Mouse (Mus musculus) thymus, postnatal 36 days (tissue): ENCODE data around the gene Ipo5.
A peak's percentile ranks its signal among the peaks of the same experiment; 100 is the strongest.

ENCODE experiments used
- DNase-seq, 2 experiments: peaks; one replicate each; pipeline ENCODE4 v3.0.0; 2022; ENCODE audit warnings: mixed read lengths in 2 of 2

Ipo5 gene

GRCm38 (mm10) chr14:120910733-120911324 lies at the start of gene Ipo5:
Ipo5 (plus strand) TSS chr14:120911224.
- peak; percentile 95 to 96 for DNase-seq

- DNase-seq: no peak
These were observed 47.8 kb upstream of the Ipo5 start for GRCm38 (mm10) chr14:120863205-120863604.

- no peak for DNase-seq
These were observed 46.1 kb upstream of the Ipo5 start for GRCm38 (mm10) chr14:120864896-120865295.

- DNase-seq: no peak
These were observed 44.5 kb upstream of the Ipo5 start for GRCm38 (mm10) chr14:120866573-120866972.

- no peak for DNase-seq
These were observed 43.9 kb upstream of the Ipo5 start for GRCm38 (mm10) chr14:120867121-120867520.

GRCm38 (mm10) chr14:120868494-120868893 lies 42.5 kb upstream of the Ipo5 start:
- no peak for DNase-seq

GRCm38 (mm10) chr14:120870736-120871135 lies 40.3 kb upstream of the Ipo5 start:
- no peak for DNase-seq

GRCm38 (mm10) chr14:120874397-120874796 lies 36.6 kb upstream of the Ipo5 start:
- no peak for DNase-seq

- no peak for DNase-seq
These were observed 35.9 kb upstream of the Ipo5 start for GRCm38 (mm10) chr14:120875144-120875543.

- DNase-seq: no peak
These were observed 35.1 kb upstream of the Ipo5 start for GRCm38 (mm10) chr14:120875811-120876388.

GRCm38 (mm10) chr14:120877147-120877546 lies 33.9 kb upstream of the Ipo5 start:
- no peak for DNase-seq

GRCm38 (mm10) chr14:120879026-120879425 lies 32.0 kb upstream of the Ipo5 start:
- no peak for DNase-seq

- DNase-seq: no peak
These were observed 30.4 kb upstream of the Ipo5 start for GRCm38 (mm10) chr14:120880601-120881000.

GRCm38 (mm10) chr14:120881054-120881453 lies 30.0 kb upstream of the Ipo5 start:
- no peak for DNase-seq

- no peak for DNase-seq
These were observed 22.3 kb upstream of the Ipo5 start for GRCm38 (mm10) chr14:120888681-120889080.

- DNase-seq: no peak
These were observed 18.7 kb upstream of the Ipo5 start for GRCm38 (mm10) chr14:120892369-120892768.

GRCm38 (mm10) chr14:120896613-120897012 lies 14.4 kb upstream of the Ipo5 start:
- no peak for DNase-seq

GRCm38 (mm10) chr14:120898876-120899275 lies 12.1 kb upstream of the Ipo5 start:
- DNase-seq: no peak

GRCm38 (mm10) chr14:120909396-120909795 lies 1.6 kb upstream of the Ipo5 start:
- DNase-seq: no peak

- peak in 1 of 2 experiments; percentile 39 for DNase-seq
These were observed 704 bp upstream of the Ipo5 start for GRCm38 (mm10) chr14:120910320-120910719.

GRCm38 (mm10) chr14:120911388-120911901 lies 421 bp downstream of the Ipo5 start:
- peak; percentile 36 to 57 for DNase-seq

GRCm38 (mm10) chr14:120912090-120912710 lies 1.2 kb downstream of the Ipo5 start:
- DNase-seq: no peak

GRCm38 (mm10) chr14:120912916-120913315 lies 1.9 kb downstream of the Ipo5 start:
- no peak for DNase-seq

GRCm38 (mm10) chr14:120921805-120922204 lies 10.8 kb downstream of the Ipo5 start:
- no peak for DNase-seq
